Mouse (Mus musculus) gastrocnemius, postnatal 4 days (tissue): ENCODE measurements around the gene Cmip. TPM values are rescaled to one million over a fixed set of nuclear protein-coding genes. Genes with fewer than 3 reads are reported as not detected.

Source experiments
- DNase-seq, 2 experiments: peaks; one replicate each; pipeline ENCODE4 v3.0.0; 2021 to 2022; ENCODE audit warnings: low spot score in 2 of 2, mixed read lengths in 2 of 2
- total RNA-seq, 2 experiments: library from RNA; stranded (reverse); gene quantifications; 2 replicates each; pipeline ENCODE4 v1.2.3; 2021

The Cmip gene
- total RNA-seq, 2 experiments from 2014 or later: 39.1 to 40.7 TPM

DNA sequence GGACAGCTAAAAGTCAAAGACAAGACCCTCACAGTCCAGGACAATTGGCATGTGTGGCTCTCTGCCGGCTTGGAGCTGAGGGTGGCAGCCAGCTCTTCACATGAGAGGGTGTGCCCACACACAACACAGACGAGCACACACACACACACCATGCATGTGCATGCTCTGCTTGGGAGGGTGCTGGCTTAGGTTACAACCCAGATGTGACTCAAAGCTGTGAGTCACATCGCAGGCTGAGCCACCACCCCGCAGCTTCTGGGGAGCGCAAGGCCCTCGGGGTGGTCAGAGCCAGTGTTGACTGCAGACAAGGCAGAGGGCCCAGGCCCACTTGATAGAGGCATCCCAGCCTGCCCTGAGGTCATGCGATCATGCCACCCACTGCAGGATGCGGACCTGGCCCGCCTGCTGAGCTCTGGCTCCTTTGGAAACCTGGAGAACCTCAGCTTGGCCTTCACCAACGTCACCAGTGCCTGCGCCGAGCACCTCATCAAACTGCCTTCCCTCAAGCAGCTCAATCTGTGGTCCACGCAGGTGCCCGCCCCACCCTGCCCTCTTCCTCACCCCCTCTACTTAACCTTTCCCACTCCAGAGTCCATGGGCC, 197.8 kb downstream of the Cmip start:
- DNase-seq: no peak

GRCm38 (mm10) chr8:117455701-117456100, 198.8 kb downstream of the Cmip start:
- DNase-seq: no peak

- no peak for DNase-seq
Measured at GRCm38 (mm10) chr8:117458440-117458839, 201.6 kb downstream of the Cmip start.

- no peak for DNase-seq
Measured at GRCm38 (mm10) chr8:117462701-117463284, 205.9 kb downstream of the Cmip start.

DNA sequence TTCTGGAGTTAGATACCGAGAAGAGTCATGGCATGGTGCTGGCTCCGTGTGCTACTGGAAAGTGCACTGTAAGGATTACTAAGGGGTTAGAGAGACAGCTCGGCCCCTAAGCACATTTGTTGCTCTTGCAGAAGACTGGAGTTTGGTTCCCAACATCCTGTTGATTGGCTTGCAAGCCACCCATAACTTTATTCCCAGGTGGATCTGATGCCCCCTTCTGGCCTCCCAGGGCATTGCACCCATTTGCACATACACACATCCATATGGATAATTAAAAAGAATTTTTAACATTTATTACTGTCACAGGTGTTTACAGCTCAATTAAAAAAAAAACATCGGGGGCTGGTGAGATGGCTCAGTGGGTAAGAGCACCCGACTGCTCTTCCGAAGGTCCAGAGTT, 207.7 kb downstream of the Cmip start:
- DNase-seq: no peak

DNA sequence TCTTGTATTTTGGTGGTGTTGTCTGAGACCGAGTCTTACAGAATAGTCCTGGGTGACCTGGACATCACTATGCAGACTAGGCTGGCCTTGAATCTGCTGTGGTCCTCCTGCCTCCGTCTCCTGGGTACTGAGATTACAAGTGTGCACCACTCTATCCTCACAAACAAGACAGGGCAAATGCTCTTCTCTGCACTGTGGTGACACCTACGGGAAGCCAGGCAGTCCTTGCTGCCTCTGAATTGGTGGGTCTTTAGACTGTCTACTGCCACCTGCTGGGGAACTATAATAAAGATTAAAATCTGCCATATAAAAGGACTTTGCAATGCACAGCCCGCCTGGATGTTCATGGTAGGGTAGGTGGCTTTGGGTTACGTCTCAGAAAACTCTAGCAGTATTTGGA, 208.4 kb downstream of the Cmip start:
- peak in 1 of 2 experiments; percentile 51 for DNase-seq

DNA sequence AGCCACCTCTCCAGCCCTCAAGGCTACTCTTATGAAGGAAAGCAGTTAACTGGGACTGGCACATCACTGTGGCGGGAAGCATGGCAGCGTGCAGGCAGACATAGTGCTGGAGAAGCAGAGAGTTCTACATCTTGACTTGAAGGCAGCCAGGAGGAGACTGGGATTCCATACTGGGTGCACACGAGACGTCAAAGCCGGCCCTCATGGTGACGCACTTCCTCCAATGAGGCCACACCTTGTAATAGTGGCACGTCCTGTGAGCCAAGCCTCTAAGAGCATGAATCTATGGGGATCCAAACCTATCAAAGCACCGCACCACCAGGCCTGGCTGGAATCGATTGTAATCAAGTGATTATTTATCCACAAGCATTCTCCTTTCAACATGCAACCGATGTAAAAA, 210.6 kb downstream of the Cmip start:
- DNase-seq: no peak

GRCm38 (mm10) chr8:117469431-117470341, 212.8 kb downstream of the Cmip start:
- no peak for DNase-seq

GRCm38 (mm10) chr8:117470342-117470781, 213.5 kb downstream of the Cmip start:
- peak; percentile 56 to 72 for DNase-seq

DNA sequence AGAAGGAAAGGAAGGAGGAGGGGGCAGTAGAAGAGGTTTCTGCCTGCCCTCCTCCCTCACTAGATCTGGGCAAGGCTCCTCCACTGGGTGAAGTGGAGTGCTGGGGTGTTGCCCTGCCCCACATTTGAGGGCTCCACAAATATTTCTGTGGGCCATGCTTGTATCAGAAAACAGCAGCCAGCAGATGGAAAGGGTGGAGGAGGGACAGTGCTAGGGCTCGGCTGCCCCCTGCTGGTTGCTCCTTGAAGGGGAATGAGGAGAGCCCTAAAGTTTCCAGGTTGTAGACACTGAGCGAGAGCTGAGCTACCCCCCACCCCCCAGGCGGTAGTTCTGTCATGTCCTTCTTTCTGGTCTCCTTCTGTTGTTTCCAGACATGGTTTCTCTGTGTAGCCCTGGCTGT, 214.3 kb downstream of the Cmip start:
- DNase-seq: peak; percentile 65 to 66

- DNase-seq: no peak
Measured at GRCm38 (mm10) chr8:117471655-117472054, 214.8 kb downstream of the Cmip start.

DNA sequence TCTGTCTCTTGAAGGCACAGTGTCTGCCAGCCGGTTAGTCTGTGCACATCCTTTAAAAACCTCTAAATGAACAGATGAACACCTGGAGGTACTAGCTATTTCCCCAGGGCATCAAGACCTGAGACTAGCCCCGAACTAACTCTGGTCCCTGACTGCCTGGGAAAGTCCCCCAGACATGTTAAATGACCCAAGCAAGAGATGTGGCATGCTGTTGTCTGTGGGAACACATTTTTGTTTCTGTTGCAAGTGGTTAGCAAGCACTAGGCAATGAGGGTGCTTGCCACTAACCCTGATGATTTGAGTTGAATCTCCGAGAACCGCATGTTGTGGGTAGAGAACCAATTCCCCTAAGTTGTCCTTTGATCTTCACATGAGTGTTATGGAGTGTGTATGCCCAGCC, 215.5 kb downstream of the Cmip start:
- DNase-seq: no peak

- DNase-seq: peak; percentile 87 to 92
Measured at GRCm38 (mm10) chr8:117474944-117475343, 218.1 kb downstream of the Cmip start.

DNA sequence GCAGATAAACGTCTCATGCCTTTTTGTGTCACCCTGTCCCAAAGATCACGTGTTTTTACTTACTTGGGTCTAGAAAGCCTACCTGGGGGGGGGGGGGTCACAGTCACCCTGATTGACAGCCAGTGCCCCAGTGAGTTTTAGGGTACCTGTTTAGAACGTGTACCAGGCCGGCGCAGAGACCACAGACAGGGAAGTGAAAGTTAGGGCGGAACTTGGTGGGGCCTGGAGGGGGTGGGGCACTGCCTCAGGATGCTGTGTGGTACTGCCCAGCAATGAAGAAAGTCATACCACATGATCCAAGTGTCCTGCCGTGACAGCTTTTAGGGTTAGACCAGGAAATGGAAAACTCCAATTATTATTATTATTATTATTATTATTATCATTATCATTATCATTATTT, 219.0 kb downstream of the Cmip start:
- DNase-seq: no peak

DNA sequence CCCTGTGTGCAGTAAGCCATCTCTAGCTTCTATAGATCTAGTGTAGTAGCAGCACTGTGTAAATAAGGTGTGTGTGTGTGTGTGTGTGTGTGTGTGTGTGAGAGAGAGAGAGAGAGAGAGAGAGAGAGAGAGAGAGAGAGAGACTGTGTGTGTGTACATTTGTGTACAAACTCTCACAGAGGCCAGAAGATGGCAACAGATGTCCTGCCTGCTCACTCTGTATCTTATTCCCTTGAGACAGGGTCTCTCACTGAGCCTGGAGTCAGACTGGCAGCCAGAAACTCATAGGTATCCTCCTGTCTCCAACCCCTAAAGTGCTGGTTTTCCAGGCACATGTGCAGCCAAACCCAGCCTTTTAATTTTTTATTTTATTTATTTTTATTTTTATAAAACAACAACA, 221.2 kb downstream of the Cmip start:
- DNase-seq: no peak

- DNase-seq: no peak
Measured at GRCm38 (mm10) chr8:117479996-117480395, 223.1 kb downstream of the Cmip start.

- DNase-seq: no peak
Measured at GRCm38 (mm10) chr8:117480516-117480915, 223.7 kb downstream of the Cmip start.

- DNase-seq: no peak
Measured at GRCm38 (mm10) chr8:117481830-117482229, 225.0 kb downstream of the Cmip start.

- DNase-seq: no peak
Measured at GRCm38 (mm10) chr8:117484731-117485130, 227.9 kb downstream of the Cmip start.

- no peak for DNase-seq
Measured at GRCm38 (mm10) chr8:117485316-117485715, 228.5 kb downstream of the Cmip start.

DNA sequence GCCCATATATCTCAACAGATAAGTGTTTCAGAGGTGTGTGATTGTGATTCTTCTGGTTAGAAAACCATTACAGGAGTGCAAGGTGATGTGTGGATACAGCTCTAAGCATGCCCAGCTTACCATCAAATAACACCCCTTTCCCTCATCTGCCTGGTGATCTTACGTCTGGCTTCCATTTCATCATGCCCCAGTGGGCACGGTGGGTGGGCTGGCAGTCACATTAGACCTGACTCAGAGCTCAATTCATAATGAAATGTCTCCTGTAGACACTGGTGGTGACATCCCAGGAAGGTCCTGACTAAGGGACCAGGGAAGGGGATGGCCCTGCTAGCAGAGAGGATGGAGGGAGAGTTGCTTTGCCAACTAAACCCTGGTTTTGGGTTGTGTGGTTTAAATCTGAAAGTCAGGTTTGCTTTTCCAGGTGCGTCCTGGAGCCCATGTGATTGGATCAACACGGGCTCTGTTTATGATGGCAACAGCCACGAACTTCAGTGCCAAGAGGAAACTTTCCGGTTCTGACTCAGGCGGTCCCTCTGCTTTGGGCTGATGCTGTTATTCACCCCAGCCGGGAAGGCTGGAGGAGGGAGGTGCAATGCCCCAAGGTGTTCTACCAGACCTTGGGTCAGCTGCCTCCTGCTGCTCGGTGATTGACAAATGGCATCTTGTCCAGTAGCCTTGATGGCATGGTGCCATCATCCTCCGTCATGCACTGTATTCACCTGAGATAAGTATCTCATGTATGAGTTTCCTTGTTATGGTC, 231.6 kb downstream of the Cmip start:
- no peak for DNase-seq
